Mouse (Mus musculus) layer of hippocampus, adult 2 months (tissue): ENCODE results near the gene Kif20b. TPM values are rescaled to one million over a fixed set of nuclear protein-coding genes. Genes with fewer than 3 reads are reported as not detected.

Experiments used
- DNase-seq, 2 experiments: peaks; one replicate each; pipeline ENCODE4 v3.0.0; 2022; ENCODE audit warnings: low spot score in 2 of 2
- H3K27ac ChIP-seq: fragments of 200-600 bp; 2 replicates; pipeline ENCODE4 v1.8.1; 2022
- H3K4me3 ChIP-seq: fragments of 200-600 bp; 2 replicates; pipeline ENCODE4 v1.8.1; 2022; ENCODE audit warnings: mild to moderate bottlenecking
- CTCF ChIP-seq: fragments of 200-600 bp; conservative IDR thresholded peaks from 2 replicates; pipeline ENCODE4 v1.8.1; 2022; ENCODE audit warnings: antibody characterized with exemption, mild to moderate bottlenecking, moderate library complexity
- total RNA-seq, 2 experiments: library from RNA; stranded (reverse); gene quantifications; 2 replicates each; pipeline ENCODE4 v1.2.3; 2021

The Kif20b gene
- total RNA-seq, 2 experiments from 2014 or later = 1.00 to 1.5 TPM

DNA sequence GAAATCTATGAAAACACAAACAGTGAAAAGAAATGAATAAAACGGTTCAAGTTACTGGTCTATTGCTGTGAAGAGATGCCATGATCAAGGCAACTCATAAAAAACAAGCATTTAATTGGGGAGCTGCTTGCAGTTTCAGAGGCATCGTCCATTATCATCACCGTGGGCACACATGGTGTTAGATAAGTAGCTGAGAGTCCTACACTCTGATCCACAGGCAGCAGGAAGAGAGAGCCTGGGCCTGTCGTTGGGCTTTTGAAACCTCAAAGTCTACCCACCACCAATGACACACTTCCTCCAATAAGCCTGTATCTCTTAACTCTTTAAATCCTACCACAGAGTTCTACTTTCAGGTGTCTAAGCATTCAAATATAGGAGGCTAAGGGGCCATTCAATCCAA lies 27.1 kb upstream of the Kif20b start:
- no peak for DNase-seq
- H3K27ac ChIP-seq = no peak overlapping the region
- no peak for TF ChIP-seq CTCF
- no peak overlapping the region for H3K4me3 ChIP-seq

- no peak overlapping the region for H3K4me3 ChIP-seq
- no peak overlapping the region for H3K27ac ChIP-seq
- no peak for TF ChIP-seq CTCF
- no peak for DNase-seq
These were observed 24.8 kb upstream of the Kif20b start for GRCm38 (mm10) chr19:34897082-34897965.

DNA sequence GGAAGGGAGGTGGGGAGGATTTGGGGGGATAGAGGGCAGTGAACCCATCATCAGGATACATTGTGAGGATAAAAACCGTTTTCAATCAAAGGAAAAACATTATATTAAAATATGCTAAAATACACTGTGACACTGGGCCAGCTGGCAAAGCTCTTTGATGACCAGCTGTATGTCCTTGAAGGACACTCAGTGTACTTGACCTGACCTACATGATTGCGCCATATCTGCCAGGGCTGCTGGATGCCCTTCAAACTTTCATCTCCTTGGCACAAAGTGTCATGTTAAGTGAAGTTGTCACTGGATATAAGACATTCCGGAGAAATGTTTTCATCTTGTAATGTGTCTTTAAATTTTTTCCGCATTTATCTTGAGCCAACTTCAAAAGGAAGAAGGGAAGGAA lies 23.2 kb upstream of the Kif20b start:
- TF ChIP-seq CTCF = no peak
- Histone ChIP-seq H3K4me3 (no peak overlapping the region), H3K27ac (no peak overlapping the region)
- DNase-seq = no peak

- Histone ChIP-seq H3K27ac (no peak overlapping the region), H3K4me3 (no peak overlapping the region)
- DNase-seq = no peak
- TF ChIP-seq CTCF = no peak
These were observed 20.9 kb upstream of the Kif20b start for GRCm38 (mm10) chr19:34901266-34901665.

GRCm38 (mm10) chr19:34901735-34902134 lies 20.4 kb upstream of the Kif20b start:
- Histone ChIP-seq H3K27ac (no peak overlapping the region), H3K4me3 (no peak overlapping the region)
- DNase-seq = no peak
- no peak for TF ChIP-seq CTCF

DNA sequence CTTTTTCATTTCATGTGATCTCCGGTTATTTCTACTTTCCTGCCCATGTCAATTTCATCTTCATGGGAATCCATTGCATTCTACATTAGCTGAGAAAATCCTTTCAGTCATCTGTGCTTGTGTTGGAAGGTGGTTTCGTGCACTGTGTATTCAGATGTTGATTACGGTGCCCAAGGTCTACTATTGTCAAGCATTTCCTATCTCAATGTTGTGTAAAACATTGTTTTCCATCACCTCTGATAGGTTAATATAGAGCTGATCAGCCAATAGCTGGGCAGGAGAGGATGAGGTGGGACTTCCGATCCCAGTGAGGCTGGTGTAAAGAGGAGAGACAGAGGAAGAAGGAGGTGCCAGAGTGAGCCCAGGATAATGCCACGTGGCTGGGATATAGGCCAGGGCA lies 18.1 kb upstream of the Kif20b start:
- no peak for TF ChIP-seq CTCF
- H3K27ac ChIP-seq = no peak overlapping the region
- H3K4me3 ChIP-seq = no peak overlapping the region
- DNase-seq = no peak

DNA sequence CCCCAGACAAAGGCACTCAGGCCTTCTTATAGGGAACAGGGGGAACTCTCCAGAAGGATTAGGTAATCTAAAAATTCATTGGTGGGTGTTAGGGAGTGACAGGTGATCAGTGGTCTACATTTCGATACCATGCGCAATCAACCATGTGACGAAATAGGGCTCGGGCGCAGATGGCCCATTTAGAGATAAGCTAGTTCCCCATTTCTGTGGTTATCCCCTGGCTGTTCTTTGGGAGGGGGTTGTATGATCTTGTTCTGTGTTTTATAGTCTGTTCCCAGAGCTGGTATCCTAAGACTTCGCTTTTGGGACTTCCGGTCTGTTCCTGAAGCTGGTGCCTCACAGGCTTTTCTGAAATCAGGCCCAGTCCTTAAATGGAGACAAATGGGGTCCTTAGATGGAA lies 16.7 kb upstream of the Kif20b start:
- H3K4me3 ChIP-seq = no peak overlapping the region
- DNase-seq = no peak
- no peak for TF ChIP-seq CTCF

GRCm38 (mm10) chr19:34906772-34907171 lies 15.4 kb upstream of the Kif20b start:
- Histone ChIP-seq H3K4me3 (no peak overlapping the region), H3K27ac (no peak overlapping the region)
- TF ChIP-seq CTCF = no peak
- DNase-seq = no peak

More for the DNA sequence above, 16.7 kb upstream of the Kif20b start:
- H3K27ac ChIP-seq = no peak overlapping the region

DNA sequence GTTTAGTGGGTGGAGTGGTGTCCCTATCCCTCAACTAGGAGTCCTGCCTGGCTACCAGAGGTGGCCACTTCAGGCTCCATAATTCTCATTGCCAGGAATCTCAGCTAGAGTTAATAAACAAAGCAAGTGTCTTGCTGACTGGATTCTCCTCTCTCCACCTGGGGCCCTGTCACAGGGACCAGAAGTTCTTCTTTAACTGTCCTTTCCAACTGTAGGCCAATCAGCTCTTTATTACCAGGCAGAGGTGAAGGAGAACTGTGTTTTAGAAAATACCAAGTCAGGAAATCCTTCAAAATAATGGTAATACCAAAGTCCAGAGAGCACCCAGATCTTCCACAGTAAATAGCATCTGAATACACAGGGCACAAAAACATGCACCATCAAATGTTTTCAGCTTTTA lies 9.8 kb upstream of the Kif20b start:
- no peak overlapping the region for H3K27ac ChIP-seq
- TF ChIP-seq CTCF = no peak
- no peak for DNase-seq
- H3K4me3 ChIP-seq = no peak overlapping the region

- Histone ChIP-seq H3K27ac (no peak overlapping the region), H3K4me3 (no peak overlapping the region)
- TF ChIP-seq CTCF = no peak
- no peak for DNase-seq
These were observed 2.1 kb upstream of the Kif20b start for GRCm38 (mm10) chr19:34920066-34920465.

- no peak for DNase-seq
- Histone ChIP-seq H3K4me3 (no peak overlapping the region), H3K27ac (no peak overlapping the region)
- no peak for TF ChIP-seq CTCF
These were observed 1.6 kb upstream of the Kif20b start for GRCm38 (mm10) chr19:34920531-34920930.

DNA sequence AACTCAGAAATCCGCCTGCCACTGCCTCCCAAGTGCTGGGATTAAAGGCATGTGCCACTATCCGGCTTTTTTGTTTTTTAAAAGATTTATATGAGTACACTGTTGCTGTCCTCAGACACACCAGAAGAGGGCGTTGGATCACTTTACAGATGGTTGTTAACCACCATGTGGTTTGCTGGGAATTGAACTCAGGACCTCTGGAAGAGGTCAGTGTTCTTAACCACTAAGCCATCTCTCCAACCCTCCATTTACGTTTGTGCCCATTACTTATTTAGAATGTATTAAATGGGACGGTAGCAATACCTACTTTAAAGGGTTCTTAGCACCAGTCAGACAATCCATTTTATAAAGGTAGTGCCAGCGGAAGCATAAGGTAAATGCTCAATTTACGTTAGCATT lies 909 bp upstream of the Kif20b start:
- TF ChIP-seq CTCF = peak; percentile 48
- Histone ChIP-seq H3K27ac (peak overlapping the region; percentile 76), H3K4me3 (peak overlapping the region; percentile 89)
- DNase-seq = no peak

- H3K4me3 ChIP-seq = peak overlapping the region; percentile 89
- no peak overlapping the region for H3K27ac ChIP-seq
- DNase-seq = no peak
- no peak for TF ChIP-seq CTCF
These were observed 422 bp downstream of the Kif20b start for GRCm38 (mm10) chr19:34922603-34922963.

- no peak overlapping the region for H3K4me3 ChIP-seq
- no peak for DNase-seq
- H3K27ac ChIP-seq = no peak overlapping the region
- no peak for TF ChIP-seq CTCF
These were observed 25.0 kb downstream of the Kif20b start for GRCm38 (mm10) chr19:34947206-34947605.
